Mouse (Mus musculus) megakaryocyte, embryonic 14.5 days (primary cell): Measurements from ENCODE around the gene C1qtnf5.

Experiments
- FLI1 ChIP-seq: IDR thresholded peaks from 2 replicates; pipeline ENCODE4 v1.6.1; 2012; ENCODE audit warnings: low read length, inconsistent platforms, mixed read lengths
- GATA1 ChIP-seq: IDR thresholded peaks from 3 replicates; pipeline ENCODE4 v1.6.1; 2012; ENCODE audit warnings: mixed read lengths, low read length, inconsistent platforms, borderline replicate concordance

GRCm38 (mm10) chr9:44085276-44085675 lies 21.8 kb upstream of the C1qtnf5 start:
- TF ChIP-seq GATA1: no peak
- no peak for TF ChIP-seq FLI1
